Mouse (Mus musculus): ENCODE data around the gene Ffar1. TPM values are rescaled to one million over a fixed set of nuclear protein-coding genes. Genes with fewer than 3 reads are reported as not detected.

Gene Ffar1
- 0.03 and 0.06 TPM in 2 replicates for polyA plus RNA-seq (2012; rRNA removed)

DNA sequence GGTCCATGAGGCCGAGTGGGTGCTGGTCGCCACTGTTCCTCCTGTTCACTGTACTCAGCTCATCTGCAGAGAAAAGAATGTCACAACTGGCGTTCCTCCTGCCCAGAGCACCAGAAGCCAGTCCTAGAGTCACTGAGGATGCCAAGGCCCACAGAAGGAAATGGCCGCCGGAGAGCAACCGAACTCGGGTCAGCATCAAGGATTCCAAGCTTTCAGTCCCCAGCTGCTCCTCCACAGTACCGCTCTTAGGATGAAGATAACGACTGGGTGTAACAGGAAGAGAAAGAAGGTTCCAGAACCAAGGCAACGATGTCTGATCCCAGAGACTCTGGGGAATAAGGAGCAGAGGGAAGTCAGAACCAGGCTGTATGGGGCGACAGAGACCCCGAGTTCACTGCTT lies at the start of gene Ffar1:
Gene Ffar1, minus strand, starts transcription at position 101 of the 400 bp plus-strand sequence.

DNA sequence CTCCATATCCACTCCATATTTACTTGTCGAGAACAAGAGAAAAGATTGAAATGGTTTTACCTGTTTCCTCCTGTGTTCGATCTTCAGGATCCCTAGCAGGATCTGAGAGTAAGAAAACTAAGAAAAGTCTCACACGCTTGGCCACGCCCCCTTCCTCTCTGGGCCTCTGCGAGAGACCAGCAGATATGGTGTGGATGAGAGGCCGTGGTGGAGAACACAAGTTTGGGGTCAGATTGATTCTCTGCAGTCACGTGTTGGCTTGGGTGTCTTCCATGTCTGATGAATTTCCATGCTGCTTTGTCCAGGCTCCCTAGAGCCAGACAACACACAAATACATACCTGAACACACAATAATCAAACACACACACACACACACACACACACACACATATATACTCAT lies 18.8 kb upstream of the Ffar1 start, which contains the start of gene Cd22:
Gene Cd22, minus strand, starts transcription at position 167 of the 400 bp plus-strand sequence.

GRCm38 (mm10) chr7:30856078-30856477 lies 5.3 kb downstream of the Ffar1 start, which contains the start of gene Ffar3:
Gene Ffar3 (minus strand): TSS chr7:30856178.

GRCm38 (mm10) chr7:30823675-30824074 lies 37.7 kb downstream of the Ffar1 start, which contains the start of gene Ffar2:
Gene Ffar2 (minus strand): TSS chr7:30823775.

Other genes with a start within 250 kb of the Ffar1 start
- gene Upk1a, start 248.7 kb downstream of the Ffar1 start, polyA plus RNA-seq (2012; rRNA removed): 4.0 TPM in 2 replicates
- 263 and 306 TPM in 2 replicates for gene Cox6b1, start 235.4 kb downstream of the Ffar1 start, polyA plus RNA-seq (2012; rRNA removed)
- gene Etv2, start 225.7 kb downstream of the Ffar1 start, polyA plus RNA-seq (2012; rRNA removed): not detected in 2 replicates
- 42.7 and 58.2 TPM in 2 replicates for gene Rbm42, start 211.2 kb downstream of the Ffar1 start, polyA plus RNA-seq (2012; rRNA removed)
- gene Haus5, start 196.6 kb downstream of the Ffar1 start, polyA plus RNA-seq (2012; rRNA removed): 2.2 and 4.0 TPM in 2 replicates
- gene Pmis2, start 190.0 kb downstream of the Ffar1 start, polyA plus RNA-seq (2012; rRNA removed): not detected in 2 replicates
- gene 2200002J24Rik, start 162.6 kb downstream of the Ffar1 start, polyA plus RNA-seq (2012; rRNA removed): 18.8 and 40.8 TPM in 2 replicates
- gene Atp4a, start 149.4 kb downstream of the Ffar1 start, polyA plus RNA-seq (2012; rRNA removed): 1,538 and 2,919 TPM in 2 replicates
- gene Tmem147, start 132.0 kb downstream of the Ffar1 start, polyA plus RNA-seq (2012; rRNA removed): 111 and 145 TPM in 2 replicates
- not detected in 2 replicates for gene Gapdhs, start 117.9 kb downstream of the Ffar1 start, polyA plus RNA-seq (2012; rRNA removed)
- 94.0 and 112 TPM in 2 replicates for gene Sbsn, start 110.1 kb downstream of the Ffar1 start, polyA plus RNA-seq (2012; rRNA removed)
- 1,147 and 1,166 TPM in 2 replicates for gene Dmkn, start 97.8 kb downstream of the Ffar1 start, polyA plus RNA-seq (2012; rRNA removed)
- 362 and 714 TPM in 2 replicates for gene Krtdap, start 73.7 kb downstream of the Ffar1 start, polyA plus RNA-seq (2012; rRNA removed)
- gene Ffar2, start 37.8 kb downstream of the Ffar1 start, polyA plus RNA-seq (2012; rRNA removed): 4.2 and 4.8 TPM in 2 replicates
- gene Ffar3, start 5.4 kb downstream of the Ffar1 start, polyA plus RNA-seq (2012; rRNA removed): 0.10 TPM in 1 of 2 replicates, not detected in the other
- 0.25 and 0.26 TPM in 2 replicates for gene Cd22, start 18.8 kb upstream of the Ffar1 start, polyA plus RNA-seq (2012; rRNA removed)
- 0.23 and 0.74 TPM in 2 replicates for gene Mag, start 53.3 kb upstream of the Ffar1 start, polyA plus RNA-seq (2012; rRNA removed)
- 198 and 246 TPM in 2 replicates for gene Hamp2, start 63.1 kb upstream of the Ffar1 start, polyA plus RNA-seq (2012; rRNA removed)
- gene Hamp, start 82.5 kb upstream of the Ffar1 start, polyA plus RNA-seq (2012; rRNA removed): 3.0 and 4.3 TPM in 2 replicates
- 75.4 and 124 TPM in 2 replicates for gene Usf2, start 95.2 kb upstream of the Ffar1 start, polyA plus RNA-seq (2012; rRNA removed)
- gene Lsr, start 111.9 kb upstream of the Ffar1 start, polyA plus RNA-seq (2012; rRNA removed): 247 and 370 TPM in 2 replicates
- 3.3 and 3.5 TPM in 2 replicates for gene Fam187b, start 112.2 kb upstream of the Ffar1 start, polyA plus RNA-seq (2012; rRNA removed)
- gene Fxyd5, start 180.9 kb upstream of the Ffar1 start, polyA plus RNA-seq (2012; rRNA removed): 29.9 and 37.7 TPM in 2 replicates
- 4.0 and 8.9 TPM in 2 replicates for gene Fxyd7, start 189.9 kb upstream of the Ffar1 start, polyA plus RNA-seq (2012; rRNA removed)
- 189 and 195 TPM in 2 replicates for gene Fxyd1, start 195.6 kb upstream of the Ffar1 start, polyA plus RNA-seq (2012; rRNA removed)
- 5.3 and 7.5 TPM in 2 replicates for gene Lgi4, start 197.8 kb upstream of the Ffar1 start, polyA plus RNA-seq (2012; rRNA removed)
- 369 and 371 TPM in 2 replicates for gene Fxyd3, start 215.1 kb upstream of the Ffar1 start, polyA plus RNA-seq (2012; rRNA removed)